Mouse (Mus musculus): ENCODE measurements around the gene 3110009E18Rik.

3110009E18Rik gene

DNA sequence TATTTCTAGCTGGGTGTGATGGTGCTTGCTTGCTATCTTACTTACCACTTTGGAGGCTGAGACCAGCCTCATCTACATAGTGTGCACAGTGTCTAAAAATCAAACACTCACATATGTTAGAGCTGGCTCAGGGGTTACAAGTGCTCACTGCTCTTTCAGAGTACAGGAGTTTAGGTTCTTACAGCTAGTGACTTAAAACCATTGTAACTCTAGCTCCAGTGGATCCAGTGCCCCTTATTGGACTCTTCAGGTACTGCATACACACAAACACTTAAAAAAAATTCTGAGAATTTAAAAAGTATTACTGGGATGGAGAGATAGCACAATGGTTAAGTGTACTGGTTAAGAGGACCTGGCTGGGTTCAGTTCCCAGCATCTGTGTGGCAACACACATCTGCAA, 26.0 kb downstream of the 3110009E18Rik start:
- DNase-seq = no peak

DNA sequence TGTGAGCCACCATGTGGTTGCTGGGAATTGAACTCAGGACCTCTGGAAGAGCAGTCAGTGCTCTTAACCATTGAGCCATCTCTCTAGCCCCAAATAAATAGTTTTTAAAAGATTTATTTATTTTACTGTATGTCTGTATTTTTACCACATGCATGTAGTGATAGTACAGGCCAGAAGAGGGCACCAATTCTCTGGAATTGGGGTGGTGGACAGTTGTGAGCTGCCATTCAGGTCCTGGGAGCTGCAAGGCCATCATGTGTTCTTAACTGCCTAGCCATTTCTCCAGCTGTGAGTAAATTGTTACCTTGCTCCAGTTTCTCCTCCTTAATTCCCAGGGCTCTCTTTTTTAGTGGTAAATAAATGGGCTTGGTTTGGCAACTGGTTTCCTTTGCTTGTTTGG, 33.2 kb downstream of the 3110009E18Rik start:
- DNase-seq = peak; percentile 55

DNA sequence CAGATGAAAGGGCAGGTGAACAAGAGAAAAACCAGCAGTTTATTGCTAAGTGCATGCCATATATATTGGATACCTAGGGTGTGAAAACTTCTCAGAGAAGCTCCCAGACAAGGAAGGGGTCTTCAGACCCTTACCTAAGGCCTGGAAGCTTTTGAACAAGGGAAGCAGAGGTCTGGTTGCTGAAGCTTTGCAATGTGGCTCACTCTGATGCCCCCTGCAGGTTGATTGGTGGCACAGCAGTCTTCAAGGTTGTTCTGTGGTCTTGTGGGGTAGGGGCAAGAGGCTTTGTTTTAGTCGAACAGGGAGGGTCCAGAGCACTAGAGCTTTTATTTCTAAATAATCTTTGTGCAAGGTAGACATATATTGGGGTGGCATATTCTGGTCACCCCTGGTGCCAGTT, 34.3 kb downstream of the 3110009E18Rik start:
- peak; percentile 59 for DNase-seq

DNA sequence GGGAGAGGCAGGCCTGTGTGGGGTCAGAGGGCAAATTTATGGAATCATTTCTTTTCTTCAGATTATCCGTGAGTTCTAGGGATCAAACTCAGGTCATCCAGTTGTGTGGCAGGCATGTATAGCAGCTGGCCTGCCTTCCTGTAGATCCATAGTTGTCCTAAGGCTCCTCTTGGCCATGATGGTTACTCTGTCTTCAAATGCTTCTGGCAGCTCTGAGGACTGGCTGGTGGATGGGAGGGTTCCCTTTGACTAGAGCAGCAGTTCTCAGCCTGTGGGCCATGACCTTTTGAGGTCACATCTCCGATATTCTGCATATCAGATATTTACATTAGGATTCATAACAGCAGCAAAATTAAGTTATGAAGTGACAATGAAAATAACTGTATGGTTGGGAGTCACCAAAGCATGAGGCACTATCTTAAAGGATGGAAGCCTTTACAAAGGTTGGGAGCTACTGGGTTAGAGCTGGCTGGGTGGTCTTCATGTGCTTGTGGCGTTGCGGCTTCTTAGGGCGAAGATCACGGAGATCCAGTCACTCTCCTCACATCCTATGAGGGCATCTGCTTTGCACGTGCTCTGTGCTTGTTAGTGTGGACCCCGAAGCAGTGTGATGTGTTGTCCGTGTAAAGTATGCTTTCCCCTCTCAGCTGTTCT, 37.6 kb downstream of the 3110009E18Rik start:
- no peak for DNase-seq

DNA sequence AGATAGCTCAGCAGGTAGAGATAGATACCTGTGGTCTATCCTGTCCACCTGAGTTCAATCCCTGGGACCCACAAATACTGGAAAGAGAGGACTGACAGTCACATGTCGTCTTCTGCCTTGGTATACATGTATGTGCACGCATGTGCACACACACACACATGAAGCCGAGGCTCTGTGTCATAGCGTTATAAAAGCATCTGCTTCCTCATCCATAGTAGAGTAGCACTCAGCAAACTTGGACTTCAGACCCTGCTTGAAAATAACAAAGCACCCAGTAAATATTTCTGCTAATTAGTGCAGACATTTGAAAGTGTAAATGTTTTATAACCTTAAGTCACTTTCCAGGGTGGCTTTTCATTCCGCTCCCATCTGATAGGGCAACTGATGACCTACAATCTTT, 40.5 kb downstream of the 3110009E18Rik start:
- no peak for DNase-seq

DNA sequence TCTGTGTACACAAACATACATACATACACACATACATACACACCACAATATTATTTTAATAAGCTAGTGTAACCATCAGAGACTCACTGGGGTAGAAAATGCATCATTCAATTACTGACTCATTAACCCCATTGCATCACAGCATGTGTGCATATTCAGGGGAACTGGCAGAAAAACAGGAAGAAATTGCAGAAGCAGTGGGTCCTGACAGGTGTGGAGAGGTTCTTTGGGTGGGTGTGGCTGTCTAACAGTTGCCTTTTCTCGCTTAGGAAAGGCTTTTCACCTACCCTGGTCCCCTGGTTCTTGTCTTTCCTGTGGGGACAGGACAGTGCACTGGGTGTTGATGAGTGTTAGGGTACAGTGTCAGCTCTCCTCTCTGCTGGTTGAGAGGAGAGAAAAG, 41.6 kb downstream of the 3110009E18Rik start:
- no peak for DNase-seq

DNA sequence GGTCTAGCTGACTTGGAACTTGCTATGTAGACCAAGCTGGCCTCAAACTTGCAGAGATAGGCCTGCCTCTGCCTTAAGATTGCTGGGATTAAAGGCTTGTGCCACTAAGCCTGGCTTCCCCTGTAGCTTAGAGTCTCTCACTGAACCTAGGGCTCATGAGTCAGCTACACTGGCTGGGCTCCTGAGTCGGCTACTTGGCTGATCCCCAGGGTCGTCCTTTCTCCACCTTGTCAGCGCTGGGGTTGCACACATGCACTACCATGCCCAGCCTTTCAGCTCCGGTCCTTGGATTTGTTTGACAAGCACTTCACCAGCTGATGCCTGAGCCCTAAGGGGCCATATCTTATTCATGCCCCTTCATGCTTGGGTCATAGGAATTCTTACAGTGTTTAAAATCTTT, 47.0 kb downstream of the 3110009E18Rik start:
- no peak for DNase-seq

DNA sequence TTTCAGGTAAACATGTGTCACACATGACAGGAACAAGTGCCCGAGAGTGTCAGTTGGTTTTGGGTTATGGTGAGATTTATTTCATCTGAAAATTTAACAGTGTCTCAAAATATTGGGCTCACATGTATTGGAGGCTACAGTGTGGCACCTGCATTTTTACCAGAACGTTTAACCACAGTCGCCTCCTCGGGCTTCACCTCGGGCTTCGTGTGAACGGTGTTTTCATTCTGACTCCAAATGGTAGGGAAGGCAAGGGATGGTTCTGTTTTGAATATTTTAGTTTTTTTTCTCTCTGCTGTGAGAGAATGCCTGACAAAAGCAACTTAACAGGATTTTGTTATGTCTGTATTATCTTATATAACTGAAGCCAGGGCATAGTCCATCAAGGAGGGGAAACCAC, 47.7 kb downstream of the 3110009E18Rik start:
- DNase-seq = no peak

DNA sequence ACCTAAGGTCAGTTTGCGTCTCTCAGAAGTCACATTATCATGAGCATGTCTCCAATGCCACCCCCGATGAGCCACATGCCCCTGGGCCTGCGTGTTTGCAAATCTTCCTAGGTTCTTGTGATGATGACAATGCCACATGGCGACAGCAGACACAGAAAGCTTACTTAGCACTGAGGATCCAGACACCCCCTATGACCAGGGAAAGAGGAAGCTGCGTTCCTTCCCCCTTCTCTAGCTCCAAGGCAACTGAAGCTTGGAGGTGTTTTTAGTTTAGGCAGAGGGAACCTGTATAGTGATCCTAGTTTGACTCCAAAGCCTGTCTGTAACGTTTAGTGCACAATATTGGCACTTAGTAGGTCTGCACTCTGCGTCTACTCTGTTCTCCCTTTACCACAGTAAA, 49.3 kb downstream of the 3110009E18Rik start:
- no peak for DNase-seq

DNA sequence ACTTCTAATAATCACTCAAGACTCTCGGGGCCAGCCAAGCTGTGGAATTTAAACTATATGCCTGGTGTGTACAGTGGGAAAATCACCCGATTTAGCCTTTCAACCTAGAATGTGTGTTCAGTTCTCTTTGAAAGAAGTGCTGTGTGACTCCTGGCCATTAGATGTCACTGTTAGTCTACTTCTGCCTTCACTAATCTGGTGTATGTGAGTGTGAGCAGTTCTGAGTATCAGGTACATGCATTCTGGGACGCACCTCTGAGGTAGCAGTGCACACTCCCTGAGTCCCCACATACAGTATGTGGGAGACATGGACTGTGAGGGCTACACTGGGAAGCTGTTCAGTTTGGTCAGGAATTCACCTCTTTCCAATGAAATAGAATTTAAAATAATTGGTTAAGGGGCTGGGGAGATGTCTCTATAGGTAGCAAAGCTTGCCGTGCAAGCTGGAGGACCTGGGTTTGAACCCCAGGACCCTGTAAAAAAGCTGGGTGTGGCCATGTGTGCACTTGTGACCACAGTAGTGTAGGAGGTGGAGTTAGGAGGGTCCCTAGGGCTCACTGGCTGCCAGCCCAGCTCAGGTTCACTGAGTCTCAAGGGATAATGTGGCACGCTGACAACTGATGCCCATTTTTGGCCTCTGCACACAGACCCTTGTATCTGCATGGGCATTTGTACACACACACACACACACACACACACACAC, 51.0 kb downstream of the 3110009E18Rik start:
- DNase-seq = peak; percentile 38

DNA sequence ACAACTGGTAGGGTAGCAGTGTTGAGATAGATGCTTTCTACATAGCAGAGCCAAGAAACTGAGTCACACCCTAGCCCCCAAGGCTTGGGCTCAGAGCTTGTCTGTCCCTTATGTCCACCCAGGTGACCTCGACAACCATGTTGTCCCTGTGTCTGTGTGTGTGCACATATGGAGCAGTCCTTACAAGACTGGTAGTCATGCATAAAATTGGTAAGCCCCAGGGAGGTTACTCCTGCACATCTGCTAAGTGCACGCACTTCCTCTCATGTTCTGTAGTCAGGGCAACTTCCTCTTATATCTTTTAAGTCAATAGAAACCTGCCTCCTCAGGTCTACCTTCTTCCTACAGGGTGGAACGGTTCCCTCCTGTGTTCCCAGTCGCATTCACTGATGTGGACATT, 54.0 kb downstream of the 3110009E18Rik start:
- DNase-seq = no peak

DNA sequence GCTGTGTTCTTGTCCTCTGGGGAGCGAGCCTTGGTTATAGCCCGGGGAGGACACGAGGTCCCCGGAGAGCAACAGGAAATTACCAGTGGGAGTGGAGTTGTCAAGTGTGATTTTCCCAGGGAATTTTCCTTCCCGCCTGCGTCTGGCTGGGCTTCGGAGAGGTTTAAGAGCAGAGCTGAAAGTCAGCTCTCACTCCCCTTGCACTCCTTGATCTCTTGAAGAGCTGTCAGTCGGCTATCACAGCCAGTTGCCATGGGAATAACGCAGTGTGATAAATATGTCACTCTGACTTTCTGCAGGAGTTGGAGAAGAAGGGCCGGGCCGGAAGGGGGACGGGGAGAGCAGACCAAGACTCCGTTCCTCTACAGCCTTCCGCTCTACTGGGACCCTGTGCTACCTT, 55.3 kb downstream of the 3110009E18Rik start:
- DNase-seq = peak; percentile 23

DNA sequence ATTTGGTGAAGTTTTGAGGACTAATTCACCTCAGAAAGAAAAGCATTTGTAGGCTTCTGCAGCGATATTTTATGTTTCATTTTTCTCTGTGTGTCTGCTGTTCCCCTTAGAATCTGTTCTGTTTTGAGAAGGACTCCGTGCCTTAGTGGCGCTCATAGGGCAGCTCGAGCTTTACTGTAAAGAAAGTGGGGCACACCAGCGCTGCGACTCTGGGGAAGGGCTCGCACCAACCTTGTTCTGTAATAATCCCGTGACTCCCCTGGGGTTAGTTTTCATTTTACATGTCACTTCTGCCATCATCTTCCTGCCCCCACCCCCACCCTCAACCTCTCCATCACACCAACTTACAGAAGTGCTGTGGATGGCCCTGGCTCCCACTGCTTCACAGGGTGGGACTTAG, 56.2 kb downstream of the 3110009E18Rik start:
- no peak for DNase-seq

DNA sequence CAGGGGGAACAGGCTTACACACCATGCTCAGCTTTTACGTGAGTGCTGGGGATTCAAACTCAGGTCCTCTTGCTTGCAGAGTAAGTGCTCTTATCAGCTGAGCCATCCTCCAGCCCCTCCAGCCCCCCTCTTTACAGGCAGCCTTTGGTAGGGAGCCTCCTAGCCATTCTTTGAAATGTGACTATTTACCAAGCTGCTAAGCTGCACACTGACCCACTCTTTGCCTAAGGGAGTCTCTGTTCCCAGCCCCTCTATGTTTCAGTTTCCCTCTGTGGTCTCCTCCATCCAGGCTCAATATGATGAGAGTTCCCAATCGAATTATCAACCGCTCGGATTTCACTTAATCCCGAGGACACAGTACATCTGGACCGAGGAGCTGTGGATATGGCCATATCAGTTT, 65.2 kb downstream of the 3110009E18Rik start:
- DNase-seq = no peak

DNA sequence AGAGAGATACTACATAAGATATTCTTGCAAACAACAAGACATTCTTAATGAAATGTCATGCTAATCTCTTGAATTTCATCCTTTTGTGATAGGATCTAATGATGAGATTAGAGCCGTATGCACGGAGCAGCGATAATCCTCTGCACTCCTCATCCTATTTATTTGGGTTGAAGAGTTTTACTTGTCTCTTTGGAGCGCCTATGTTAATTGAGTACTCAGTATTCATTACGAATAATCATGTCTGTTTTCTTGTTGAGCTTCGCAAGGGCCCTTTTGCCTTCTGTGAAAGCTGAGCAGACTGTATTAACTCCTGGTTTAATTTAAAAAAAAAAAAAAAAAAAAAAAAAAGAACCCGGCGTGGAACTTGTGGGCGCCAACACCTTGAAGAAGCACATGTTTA, 65.7 kb downstream of the 3110009E18Rik start:
- DNase-seq = no peak

DNA sequence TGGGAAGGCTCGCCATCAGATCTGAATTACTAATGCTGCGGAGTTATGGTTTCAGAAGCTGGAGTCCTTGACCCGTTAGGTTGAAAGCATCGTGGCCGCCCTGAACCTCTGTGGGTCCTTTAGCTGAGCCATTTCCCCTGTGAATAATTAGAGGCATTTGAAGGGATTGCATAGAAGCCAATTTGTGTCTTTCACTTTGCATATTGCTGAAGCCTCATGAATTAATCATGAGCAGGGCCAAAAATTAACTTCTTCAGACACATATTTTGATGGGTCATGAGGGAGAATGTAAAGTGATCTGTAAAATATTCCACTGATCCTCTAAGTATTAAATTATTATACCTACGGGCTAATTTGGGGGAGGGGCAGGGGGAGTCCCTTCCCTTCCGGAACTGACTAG, 66.1 kb downstream of the 3110009E18Rik start:
- DNase-seq = no peak

DNA sequence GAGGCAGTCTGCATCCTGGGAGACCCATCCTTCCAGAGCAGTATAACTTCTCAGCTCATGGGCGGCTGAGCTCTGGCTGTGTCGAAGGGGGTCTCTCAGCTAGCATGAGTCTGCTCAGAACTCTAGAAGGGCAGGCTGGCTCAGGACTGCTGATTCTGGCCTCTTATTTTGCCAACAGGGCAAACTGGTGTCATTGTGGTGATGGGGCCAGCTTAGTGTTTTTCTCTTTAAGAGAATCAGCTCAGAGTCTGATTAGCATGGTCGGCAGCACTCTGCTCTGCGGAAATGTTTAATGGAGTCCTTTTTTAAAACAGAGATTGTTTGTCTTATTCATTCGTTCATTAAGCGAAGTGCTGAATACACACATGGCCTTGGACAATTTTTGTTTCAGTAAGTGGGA, 68.2 kb downstream of the 3110009E18Rik start:
- no peak for DNase-seq

DNA sequence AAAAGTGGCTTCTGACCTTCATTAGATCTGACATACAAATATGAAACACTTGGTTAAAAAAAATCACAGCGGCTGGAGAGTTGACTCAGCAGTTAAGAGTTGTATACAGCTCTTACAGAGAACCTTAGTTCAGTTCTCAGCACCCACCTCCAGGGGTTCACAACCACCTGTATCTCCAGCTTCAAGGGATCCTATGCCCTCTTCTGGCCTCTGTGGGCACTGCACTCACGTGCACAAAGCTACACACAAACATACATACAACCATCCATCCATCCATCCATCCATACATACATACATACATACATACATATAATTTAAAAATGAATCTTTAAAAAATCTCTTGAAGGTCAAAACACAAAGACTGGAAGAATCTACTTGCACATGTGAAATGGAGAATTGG, 69.3 kb downstream of the 3110009E18Rik start:
- no peak for DNase-seq

DNA sequence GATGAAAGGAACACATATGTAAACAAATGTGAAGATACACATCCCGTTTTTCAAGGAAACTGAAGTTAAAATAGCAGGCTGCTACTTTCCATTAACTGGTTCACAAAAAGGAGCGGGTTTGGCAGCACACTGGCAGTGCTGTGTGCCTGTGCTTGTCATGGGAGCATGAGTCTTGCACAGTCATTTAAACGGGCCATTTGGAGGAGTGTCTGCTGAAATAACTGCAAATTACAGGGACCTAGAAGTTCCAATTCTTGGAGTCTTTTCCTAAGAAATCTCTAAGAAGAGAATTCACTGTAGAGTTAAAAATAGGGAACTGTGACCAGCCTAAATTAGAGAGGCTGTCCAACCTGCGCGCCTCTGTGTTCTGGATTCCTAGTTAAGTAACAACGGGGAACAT, 70.0 kb downstream of the 3110009E18Rik start:
- no peak for DNase-seq

DNA sequence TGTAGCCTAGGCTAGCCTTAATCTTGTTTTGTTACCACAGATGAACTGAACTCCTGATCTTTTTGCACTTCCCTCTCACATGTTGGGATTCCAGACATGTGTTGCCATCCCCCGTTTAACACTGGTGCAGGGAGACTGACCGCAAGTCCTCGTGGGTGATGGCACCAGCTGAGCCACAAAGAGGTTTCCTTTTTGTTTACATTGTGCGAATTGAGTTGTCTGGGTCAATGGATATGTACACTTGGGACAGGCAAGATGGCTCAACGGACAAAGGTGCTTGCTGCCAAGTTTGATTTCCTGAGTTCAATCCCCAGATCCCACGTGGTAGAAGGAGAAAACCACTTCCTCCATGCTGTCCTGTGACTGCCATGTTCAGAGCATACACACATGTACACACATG, 71.3 kb downstream of the 3110009E18Rik start:
- no peak for DNase-seq

DNA sequence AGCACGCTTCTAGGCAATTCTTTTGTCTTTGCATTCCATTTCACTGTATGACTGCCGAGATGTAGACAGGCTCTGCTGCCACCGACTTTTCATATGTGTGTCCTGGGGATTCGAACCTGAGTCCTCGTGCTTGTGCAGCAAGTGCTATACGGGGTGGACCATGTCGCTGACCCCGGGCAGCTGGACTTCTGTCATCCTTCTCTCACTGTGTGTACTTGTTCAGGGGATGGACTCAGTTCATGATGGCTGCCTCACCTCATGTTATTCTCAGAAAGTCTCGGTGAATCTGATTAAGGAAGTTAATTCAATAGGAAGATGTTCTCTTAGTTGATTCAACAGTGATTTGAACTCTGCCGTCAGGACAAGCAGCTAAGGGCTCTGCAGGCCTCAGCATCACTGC, 72.6 kb downstream of the 3110009E18Rik start:
- DNase-seq = no peak

DNA sequence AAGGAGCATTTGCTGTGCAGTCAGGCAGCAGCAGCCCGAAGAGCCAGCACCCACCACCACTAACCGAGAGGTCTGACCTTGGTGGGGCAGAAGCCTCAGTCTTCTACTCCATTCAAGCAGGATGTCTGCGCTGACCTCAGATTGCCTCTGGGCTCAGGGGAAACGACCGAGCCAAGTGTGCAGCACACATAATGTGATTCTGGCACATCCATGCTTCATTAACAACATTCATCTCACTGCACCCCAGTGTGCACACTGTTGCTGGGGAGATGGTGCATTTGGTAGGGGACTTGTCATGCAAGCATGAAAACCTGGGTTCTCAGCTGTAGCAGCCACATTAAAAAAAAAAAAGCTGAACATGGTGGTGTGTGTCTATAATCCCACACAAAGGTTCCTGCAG, 75.0 kb downstream of the 3110009E18Rik start:
- no peak for DNase-seq

DNA sequence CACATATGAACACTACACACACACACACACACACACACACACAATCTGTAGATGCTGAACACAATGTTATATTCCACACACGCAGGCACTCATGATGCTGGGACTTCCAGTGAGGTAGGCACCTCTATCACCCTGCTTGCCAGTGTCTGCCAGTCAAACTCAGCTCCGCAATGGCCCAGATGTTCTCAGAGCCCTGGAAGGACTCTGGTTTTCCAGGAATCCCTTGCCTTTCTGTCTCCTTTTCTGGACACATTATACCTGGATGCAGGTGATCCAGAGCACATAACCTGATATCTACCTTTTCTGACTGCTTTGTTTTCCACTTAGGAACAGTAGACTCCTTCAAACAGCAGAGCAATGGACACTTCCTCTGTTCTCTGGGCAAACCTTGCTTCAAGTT, 75.7 kb downstream of the 3110009E18Rik start:
- DNase-seq = no peak

DNA sequence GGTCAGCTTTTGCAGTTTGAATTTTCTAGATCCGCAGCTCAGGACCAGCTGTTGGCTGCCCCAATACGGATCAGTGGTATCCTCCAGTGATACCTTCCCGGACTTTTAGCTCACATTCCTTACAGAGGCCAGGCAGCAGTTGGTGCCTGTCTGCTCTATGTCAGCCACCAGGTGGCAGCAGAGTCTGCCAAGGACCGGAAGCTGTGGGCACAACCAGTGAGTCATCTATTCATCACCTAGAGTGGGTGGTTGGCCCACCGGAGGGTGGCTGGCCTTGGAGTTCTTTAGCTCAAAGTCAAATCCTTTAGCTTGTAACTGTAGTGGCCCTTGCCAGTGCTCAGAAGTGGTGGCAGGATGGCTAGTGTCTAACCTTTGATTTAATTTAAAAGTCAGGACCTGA, 76.2 kb downstream of the 3110009E18Rik start:
- DNase-seq = peak; percentile 78

DNA sequence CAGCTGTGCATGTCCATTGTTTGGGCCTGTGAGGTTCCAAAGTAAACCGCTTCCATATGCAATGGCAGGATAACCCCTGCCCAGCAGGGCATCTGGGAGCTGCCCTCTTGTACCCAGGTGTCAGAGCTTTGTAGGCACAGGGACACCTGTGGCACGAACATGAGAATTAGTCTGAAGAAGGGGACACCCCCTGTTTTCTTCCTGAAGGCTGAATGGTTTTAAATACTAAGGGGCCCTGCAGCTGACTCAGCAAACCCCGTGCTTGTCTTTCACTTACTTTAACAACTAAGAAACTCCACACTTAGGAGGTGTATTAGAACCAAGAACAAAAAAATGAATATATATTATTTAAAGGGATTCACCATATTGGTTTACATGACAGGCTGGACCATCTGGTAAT, 77.2 kb downstream of the 3110009E18Rik start:
- no peak for DNase-seq

All from embryo, embryonic 11 days (tissue).